ENCODE assay signal across 9 mouse cellular contexts in the genomic region with DNA sequence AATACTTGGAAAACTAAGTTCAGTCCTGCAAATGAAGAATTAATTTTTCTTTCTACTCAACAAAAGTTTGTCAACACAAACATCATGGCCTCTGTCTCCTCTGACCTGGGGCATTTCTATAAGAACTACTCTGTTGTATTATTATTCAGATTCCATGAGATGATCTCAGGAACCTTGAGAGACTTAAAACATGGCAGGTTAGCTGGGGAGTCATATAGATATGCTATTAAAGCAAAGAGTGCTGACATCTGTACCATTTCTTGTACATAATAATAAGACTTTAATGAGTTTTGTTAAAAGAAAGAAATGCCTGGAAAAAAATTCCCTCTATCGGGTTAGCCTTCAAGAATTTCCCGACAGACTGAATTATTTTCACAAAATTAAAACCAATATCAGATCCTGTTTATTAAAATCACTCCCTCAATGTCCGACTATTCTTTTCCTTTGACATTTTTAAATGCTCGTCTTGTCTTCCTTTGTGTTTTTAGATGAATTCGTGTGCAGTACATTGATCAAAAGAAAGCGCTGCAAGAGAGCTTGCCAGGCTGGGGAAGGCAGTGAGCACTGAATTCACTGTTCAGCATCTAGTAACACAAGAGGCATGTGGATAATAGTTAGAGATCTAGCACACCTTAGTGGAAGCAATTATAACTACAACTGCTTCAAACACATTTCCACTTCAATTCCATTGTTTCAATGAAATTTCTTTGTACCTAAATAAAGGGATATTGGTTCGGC.
DNase-seq lines count a peak whose midpoint lies in the region; ATAC-seq lines count a peak whose summit lies in the region.
"Had no signal": no experiment of that assay in that cellular context is flagged by ENCODE, and none has a peak within 500 bp of the region (broad histone marks: within the 10 kb centered on the region; RNA-seq: fewer than 3 reads in every experiment).

No protein-coding gene starts in this region.

- DNase-seq in urinary bladder, postnatal 14 days (ENCODE audit: low spot score) = peak; percentile 29
- no peak for DNase-seq in urinary bladder, postnatal 25 days (ENCODE audit: low spot score)
- peak; percentile 24 for DNase-seq in embryo, embryonic 9.5 days (ENCODE audit: extremely low spot score)
- peak; percentile 63 for DNase-seq in layer of hippocampus, adult 9-10 months (ENCODE audit: low spot score)
- peak; percentile 89 for DNase-seq in midbrain, embryonic 14.5 days
- DNase-seq in thymus, postnatal 36 days = no peak
- DNase-seq in spleen, adult 12 weeks (ENCODE audit: low spot score) = no peak

- 49% methylated on average over 7 of the region's 7 CpGs for WGBS in heart, embryonic 14.5 days
- WGBS in midbrain, embryonic 14.5 days = 9% methylated on average over 7 of the region's 7 CpGs

- H3K4me1 ChIP-seq in heart, embryonic 14.5 days (ENCODE audit: control insufficient read depth in 2 of 2, insufficient read depth in 2 of 2, low read length in 2 of 2) = no peaks in the 10 kb centered on the region; a peak in 1 of 4 replicates
- H3K4me1 ChIP-seq in midbrain, embryonic 14.5 days (ENCODE audit: control insufficient read depth, insufficient read depth, low read length) = peaks cover 9% of the 10 kb centered on the region; the same call in 1 of the 2 replicates
- H3K4me1 ChIP-seq: liver, embryonic 15.5 days had no signal

- H3K9me3 ChIP-seq in heart, embryonic 14.5 days (ENCODE audit: control insufficient read depth, low read length) = no peaks in the 10 kb centered on the region
- H3K9me3 ChIP-seq in midbrain, embryonic 14.5 days (ENCODE audit: control insufficient read depth, low read length) = no peaks in the 10 kb centered on the region
- H3K9me3 ChIP-seq: liver, embryonic 15.5 days had no signal

- no peak overlapping the region for H3K4me3 ChIP-seq in heart, embryonic 14.5 days (ENCODE audit: control insufficient read depth in 1 of 2, insufficient read depth in 1 of 2, low read depth in 1 of 2, low read length in 2 of 2)
- H3K4me3 ChIP-seq in midbrain, embryonic 14.5 days (replicated peaks; ENCODE audit: low read depth, low read length) = no peak overlapping the region
- H3K4me3 ChIP-seq: liver, embryonic 15.5 days had no signal

- 0 out of 2 replicates have a peak overlapping the region, but pooled peaks have one; percentile 19 for H3K4me2 ChIP-seq in heart, embryonic 14.5 days (ENCODE audit: low read length)
- peak overlapping the region; percentile 40 for H3K4me2 ChIP-seq in midbrain, embryonic 14.5 days (ENCODE audit: low read length)
- H3K4me2 ChIP-seq: liver, embryonic 15.5 days had no signal

- ATAC-seq in heart, embryonic 14.5 days (ENCODE audit: insufficient number of reproducible peaks, insufficient read depth, low FRiP score, low read depth) = no peak
- ATAC-seq in midbrain, embryonic 14.5 days (ENCODE audit: low FRiP score, low TSS enrichment) = peak; percentile 91

- H3K36me3 ChIP-seq in heart, embryonic 14.5 days (ENCODE audit: control insufficient read depth, insufficient read depth, low read length) = no peaks in the 10 kb centered on the region
- H3K36me3 ChIP-seq in midbrain, embryonic 14.5 days (ENCODE audit: control insufficient read depth, insufficient read depth, low read length) = no peaks in the 10 kb centered on the region
- H3K36me3 ChIP-seq: liver, embryonic 15.5 days had no signal

- no peak overlapping the region for H3K9ac ChIP-seq in heart, embryonic 14.5 days (ENCODE audit: low read length)
- H3K9ac ChIP-seq in midbrain, embryonic 14.5 days (replicated peaks; ENCODE audit: low read length) = no peak overlapping the region; the same call in 1 of the 2 replicates
- H3K9ac ChIP-seq: liver, embryonic 15.5 days had no signal

- no peaks in the 10 kb centered on the region for H3K27me3 ChIP-seq in heart, embryonic 14.5 days (ENCODE audit: control insufficient read depth, insufficient read depth, low read length)
- H3K27me3 ChIP-seq in midbrain, embryonic 14.5 days (ENCODE audit: control insufficient read depth, insufficient read depth, low read length) = no peaks in the 10 kb centered on the region
- H3K27me3 ChIP-seq: liver, embryonic 15.5 days had no signal

- no peak overlapping the region for H3K27ac ChIP-seq in heart, embryonic 14.5 days (replicated peaks in 1 of 2; ENCODE audit: control insufficient read depth in 1 of 2, insufficient read depth in 1 of 2, low read depth in 2 of 2, low read length in 2 of 2)
- H3K27ac ChIP-seq in midbrain, embryonic 14.5 days (replicated peaks; ENCODE audit: low read depth, low read length) = peak overlapping the region; percentile 74
- H3K27ac ChIP-seq: liver, embryonic 15.5 days had no signal

Comparison
In these comparisons a context has a peak if more than half of its experiments do, and no peak if none do; other contexts are left out.
1. DNase-seq: peak in urinary bladder, postnatal 14 days (single experiment), embryo, embryonic 9.5 days (single experiment), layer of hippocampus, adult 9-10 months (single experiment) and midbrain, embryonic 14.5 days (single experiment); none in urinary bladder, postnatal 25 days (single experiment), thymus, postnatal 36 days (0 of 2) and spleen, adult 12 weeks (single experiment).